Mouse (Mus musculus) stomach, embryonic 15.5 days (tissue): Measurements from ENCODE around the gene Brinp3. TPM values are rescaled to one million over a fixed set of nuclear protein-coding genes. Genes with fewer than 3 reads are reported as not detected.

Experiments
- ATAC-seq: fragments of 200-750 bp; cut with Nextera tagmentation; 2 replicates; pipeline ENCODE4 v1.8.0; 2017; ENCODE audit warnings: low read depth, moderate number of reproducible peaks, moderate TSS enrichment; ENCODE audit not compliant: insufficient read depth, low FRiP score
- H3K27ac ChIP-seq: fragments of 300-500 bp; sonication (generic); 2 replicates; pipeline ENCODE4 v1.5.1; 2015; ENCODE audit warnings: mild to moderate bottlenecking, inconsistent platforms
- H3K27me3 ChIP-seq: fragments of 300-500 bp; sonication (generic); replicated peaks from 2 replicates; pipeline ENCODE4 v1.6.1; 2015; ENCODE audit warnings: inconsistent platforms
- H3K36me3 ChIP-seq: fragments of 300-500 bp; sonication (generic); 2 replicates; pipeline ENCODE4 v1.6.1; 2015; ENCODE audit warnings: inconsistent platforms
- H3K4me1 ChIP-seq: fragments of 300-500 bp; sonication (generic); 2 replicates; pipeline ENCODE4 v1.6.1; 2015; ENCODE audit warnings: inconsistent platforms
- H3K4me2 ChIP-seq: fragments of 300-500 bp; sonication (generic); 2 replicates; pipeline ENCODE4 v1.6.1; 2015; ENCODE audit warnings: mild to moderate bottlenecking, inconsistent platforms
- H3K4me3 ChIP-seq: fragments of 300-500 bp; sonication (generic); replicated peaks from 2 replicates; pipeline ENCODE4 v1.5.1; 2015; ENCODE audit warnings: inconsistent platforms
- H3K9ac ChIP-seq: fragments of 300-500 bp; sonication (generic); 2 replicates; pipeline ENCODE4 v1.6.1; 2015; ENCODE audit warnings: inconsistent platforms
- H3K9me3 ChIP-seq: fragments of 300-500 bp; sonication (generic); 2 replicates; pipeline ENCODE4 v1.6.1; 2016; ENCODE audit warnings: inconsistent platforms
- WGBS: fragments of 180-500 bp; shearing (Covaris S2); methylation state at CpG from one replicate; pipeline ENCODE4 v1.1.7; 2015; 5-methylcytosine and 5-hydroxymethylcytosine counted together
- polyA plus RNA-seq: library from polyadenylated mRNA; unstranded; fragments of >200 nt; fragmentation: Nextera tagmentation; extraction: Ambion mirVana; gene quantifications from 2 replicates; pipeline ENCODE4 v1.2.1, GENCODE M21; 2015

Brinp3 gene
- polyA plus RNA-seq = 1.9 and 2.1 TPM in 2 replicates

DNA sequence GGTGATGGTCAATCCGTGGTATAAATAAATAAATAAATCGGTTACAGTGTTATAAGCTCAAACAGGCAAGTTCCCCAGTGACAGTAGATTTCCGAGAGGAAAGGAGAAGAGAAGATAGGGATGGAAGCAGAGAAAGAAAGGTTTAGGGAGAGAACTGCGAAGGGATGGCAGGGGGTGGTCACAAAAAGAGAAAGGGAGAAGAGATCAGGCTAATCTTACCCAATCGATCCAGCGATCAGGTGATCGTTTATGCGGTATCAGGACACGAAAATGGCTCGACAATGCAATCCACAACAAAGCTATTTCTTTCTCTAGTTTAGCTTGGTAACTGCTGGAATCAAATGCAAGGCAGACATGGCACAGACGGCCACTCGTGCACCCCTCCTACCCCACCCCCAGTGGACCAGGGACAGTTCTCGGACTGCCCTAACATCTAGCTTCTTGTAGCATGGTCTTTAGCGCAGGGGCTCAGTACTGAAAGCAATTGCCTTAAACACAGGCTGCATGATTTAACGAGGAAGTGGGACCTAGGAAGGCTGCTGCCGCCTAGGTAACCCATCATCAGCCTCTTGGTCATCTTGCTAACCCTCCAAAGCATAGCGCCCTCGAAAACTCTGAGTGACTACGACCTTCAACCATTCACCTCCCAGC is at the start of gene Brinp3:
TSS of gene Brinp3 (plus strand) at position 80 of the 651 bp plus-strand sequence.
- Histone ChIP-seq H3K9ac (no peak within 1 kb of the TSS), H3K36me3 (no peaks in the 10 kb centered on the region), H3K9me3 (no peaks in the 10 kb centered on the region), H3K4me1 (no peaks in the 10 kb centered on the region), H3K27me3 (peaks cover 6% of the 10 kb centered on the region; the same call in 1 of the 2 replicates), H3K4me3 (peak within 1 kb of the TSS; percentile 33), H3K4me2 (peak within 1 kb of the TSS; percentile 64), H3K27ac (no peak within 1 kb of the TSS)
- ATAC-seq = no peak
- WGBS = 2% methylated on average over 19 of the region's 19 CpGs

DNA sequence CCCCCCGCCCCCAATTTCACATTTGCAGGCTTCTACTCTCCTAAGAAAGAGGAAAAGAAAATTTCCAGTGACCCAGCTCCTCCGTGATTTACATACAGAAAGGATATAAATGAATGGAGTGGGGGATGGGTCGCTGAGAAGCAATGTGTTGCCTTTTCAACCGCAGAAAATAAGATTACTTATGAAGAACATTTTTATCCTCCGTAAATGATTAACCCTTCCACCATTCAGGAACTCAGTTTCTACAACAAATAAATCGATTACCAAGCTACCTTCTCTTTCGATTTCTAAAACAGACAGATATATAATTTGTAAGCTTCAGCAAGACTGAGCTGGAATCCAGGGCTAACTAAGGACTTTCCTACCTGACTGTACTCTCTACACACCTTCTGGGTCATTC is 339 bp upstream of the Brinp3 start:
- WGBS = 5% methylated on average over 7 of the region's 7 CpGs
- no peak for ATAC-seq

GRCm38 (mm10) chr1:146495386-146495785 is 826 bp downstream of the Brinp3 start:
- Histone ChIP-seq H3K4me3 (peak overlapping the region; percentile 33), H3K9me3 (no peaks in the 10 kb centered on the region), H3K27me3 (peaks cover 6% of the 10 kb centered on the region; the same call in 1 of the 2 replicates), H3K4me1 (no peaks in the 10 kb centered on the region), H3K9ac (no peak overlapping the region), H3K27ac (no peak overlapping the region), H3K36me3 (no peaks in the 10 kb centered on the region), H3K4me2 (peak overlapping the region; percentile 64)
- ATAC-seq = no peak
- WGBS = 6% methylated on average over 3 of the region's 3 CpGs

More for the DNA sequence above, 339 bp upstream of the Brinp3 start:
- H3K36me3 ChIP-seq = no peaks in the 10 kb centered on the region
- H3K4me1 ChIP-seq = no peaks in the 10 kb centered on the region
- H3K4me2 ChIP-seq = peak overlapping the region; percentile 64
- no peak overlapping the region for H3K27ac ChIP-seq
- H3K27me3 ChIP-seq = peaks cover 6% of the 10 kb centered on the region; the same call in 1 of the 2 replicates
- peak overlapping the region; percentile 33 for H3K4me3 ChIP-seq
- H3K9ac ChIP-seq = no peak overlapping the region
- no peaks in the 10 kb centered on the region for H3K9me3 ChIP-seq

GRCm38 (mm10) chr1:146497381-146498081 is 3.0 kb downstream of the Brinp3 start:
- Histone ChIP-seq H3K9ac (no peak overlapping the region), H3K36me3 (no peaks in the 10 kb centered on the region), H3K27ac (no peak overlapping the region), H3K9me3 (no peaks in the 10 kb centered on the region), H3K4me1 (no peaks in the 10 kb centered on the region), H3K27me3 (peaks cover 6% of the 10 kb centered on the region; the same call in 1 of the 2 replicates), H3K4me3 (peak overlapping the region; percentile 47), H3K4me2 (peak overlapping the region; percentile 93)
- ATAC-seq = peak; percentile 47; the same call in 1 of the 2 replicates
- under 1% methylated on average over 28 of the region's 28 CpGs for WGBS

- H3K9ac ChIP-seq = no peak overlapping the region
Observed at GRCm38 (mm10) chr1:146498085-146498779, 3.7 kb downstream of the Brinp3 start.

DNA sequence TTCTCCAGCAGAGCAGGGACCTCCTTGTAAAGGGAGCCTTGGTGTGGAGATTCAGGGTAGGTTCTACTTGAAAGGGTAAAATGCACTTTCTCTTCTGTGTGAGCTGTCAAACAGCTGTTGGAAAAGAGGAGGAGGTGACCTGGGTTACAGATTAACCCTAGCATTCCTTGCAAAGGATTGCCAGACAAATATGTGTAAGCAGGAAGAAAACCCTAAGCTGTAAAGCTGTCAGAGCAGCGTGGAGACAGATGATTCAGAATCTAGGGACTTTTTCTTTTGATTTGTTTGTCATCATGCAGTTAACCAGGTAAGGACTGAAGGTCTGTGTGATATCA is 4.2 kb downstream of the Brinp3 start:
- Histone ChIP-seq H3K4me1 (no peaks in the 10 kb centered on the region), H3K4me2 (peak overlapping the region; percentile 93), H3K27ac (no peak overlapping the region), H3K4me3 (peak overlapping the region; percentile 47), H3K27me3 (peaks cover 6% of the 10 kb centered on the region; the same call in 1 of the 2 replicates), H3K9me3 (no peaks in the 10 kb centered on the region), H3K9ac (no peak overlapping the region), H3K36me3 (no peaks in the 10 kb centered on the region)
- ATAC-seq = peak; percentile 35; the same call in 1 of the 2 replicates
- WGBS = 12% methylated on average over 1 of the region's 1 CpGs

More at GRCm38 (mm10) chr1:146498085-146498779, 3.7 kb downstream of the Brinp3 start:
- Histone ChIP-seq H3K4me2 (peak overlapping the region; percentile 93), H3K36me3 (no peaks in the 10 kb centered on the region), H3K9me3 (no peaks in the 10 kb centered on the region), H3K4me3 (peak overlapping the region; percentile 47), H3K4me1 (no peaks in the 10 kb centered on the region), H3K27ac (no peak overlapping the region), H3K27me3 (peaks cover 6% of the 10 kb centered on the region; the same call in 1 of the 2 replicates)
- 0 out of 2 replicates have a peak, but pooled peaks have one; percentile 43 for ATAC-seq
- 2% methylated on average over 16 of the region's 16 CpGs for WGBS

- WGBS = 63% methylated on average over 2 of the region's 2 CpGs
Observed at GRCm38 (mm10) chr1:146515377-146515776, 20.8 kb downstream of the Brinp3 start.

DNA sequence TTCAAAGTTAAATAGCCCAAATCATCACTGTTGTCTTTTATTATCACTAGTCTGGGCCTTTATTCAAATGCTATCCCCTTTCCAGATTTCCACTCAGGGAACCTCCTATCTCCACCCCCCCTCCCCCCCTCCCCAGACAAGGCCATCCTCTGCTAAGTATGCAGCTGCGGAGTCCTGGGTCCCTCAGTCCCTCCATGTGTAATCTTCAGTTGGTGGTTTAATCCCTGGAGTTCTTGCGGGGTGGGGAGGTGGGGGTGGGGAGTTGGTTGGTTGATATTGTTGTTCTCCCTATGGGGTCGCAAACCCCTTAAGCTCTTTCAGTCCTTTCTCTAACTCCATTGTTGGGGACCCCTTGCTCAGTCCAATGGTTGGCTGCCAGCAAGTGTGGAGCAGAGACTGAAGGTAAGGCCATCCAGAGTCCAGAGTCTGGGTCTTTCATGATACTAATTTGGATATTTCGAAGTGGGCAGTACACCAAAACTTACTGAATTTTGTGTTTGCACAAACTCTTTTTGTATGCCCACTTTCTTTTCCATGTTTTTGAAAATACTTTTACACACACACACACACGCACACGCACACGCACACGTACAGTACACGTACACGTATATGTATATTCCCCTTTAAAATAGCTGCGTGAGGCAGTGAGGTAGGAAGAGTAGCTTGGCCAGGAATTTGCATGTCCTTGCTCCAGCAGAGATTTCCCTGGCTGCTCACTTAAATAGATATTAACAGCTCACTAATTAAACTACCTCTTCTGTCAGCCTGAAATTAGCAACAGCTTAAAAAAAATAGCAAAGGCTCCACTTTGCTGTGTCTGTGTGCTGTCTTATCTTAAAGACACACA is 29.4 kb downstream of the Brinp3 start:
- no peak overlapping the region for H3K4me2 ChIP-seq
- no peak overlapping the region for H3K27ac ChIP-seq
- no peak overlapping the region for H3K4me3 ChIP-seq
- 74% methylated on average over 11 of the region's 11 CpGs for WGBS
- no peaks in the 10 kb centered on the region for H3K4me1 ChIP-seq
- no peaks in the 10 kb centered on the region for H3K27me3 ChIP-seq
- H3K9me3 ChIP-seq = no peaks in the 10 kb centered on the region
- no peak overlapping the region for H3K9ac ChIP-seq
- no peaks in the 10 kb centered on the region for H3K36me3 ChIP-seq
- no peak for ATAC-seq

More at GRCm38 (mm10) chr1:146515377-146515776, 20.8 kb downstream of the Brinp3 start:
- H3K27ac ChIP-seq = no peak overlapping the region
- H3K4me3 ChIP-seq = no peak overlapping the region
- no peak overlapping the region for H3K9ac ChIP-seq
- ATAC-seq = no peak
- H3K4me1 ChIP-seq = no peaks in the 10 kb centered on the region
- H3K9me3 ChIP-seq = no peaks in the 10 kb centered on the region
- no peak overlapping the region for H3K4me2 ChIP-seq
- H3K27me3 ChIP-seq = no peaks in the 10 kb centered on the region
- no peaks in the 10 kb centered on the region for H3K36me3 ChIP-seq

DNA sequence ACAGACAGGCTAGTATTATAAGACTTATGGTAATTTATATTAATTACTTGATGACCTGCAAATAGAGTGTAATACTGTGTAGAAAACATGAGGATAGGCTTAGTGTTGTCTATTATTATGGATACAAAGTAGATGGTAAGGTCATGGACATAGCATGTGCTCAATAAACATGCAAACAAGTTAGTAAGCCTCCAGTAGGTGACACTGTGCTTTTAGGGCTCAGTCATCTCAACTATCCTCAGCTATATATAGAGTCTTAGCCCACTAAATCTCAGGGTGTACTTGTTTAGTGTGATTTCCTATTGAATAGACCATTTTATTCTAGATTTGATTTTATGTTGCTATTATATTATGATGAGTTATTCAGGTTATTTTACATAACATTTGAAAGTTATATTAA is 34.0 kb downstream of the Brinp3 start:
- ATAC-seq = no peak
- no peaks in the 10 kb centered on the region for H3K27me3 ChIP-seq
- H3K27ac ChIP-seq = no peak overlapping the region
- H3K4me3 ChIP-seq = no peak overlapping the region
- H3K4me1 ChIP-seq = no peaks in the 10 kb centered on the region
- no peak overlapping the region for H3K4me2 ChIP-seq
- H3K9me3 ChIP-seq = no peaks in the 10 kb centered on the region
- H3K9ac ChIP-seq = no peak overlapping the region
- H3K36me3 ChIP-seq = no peaks in the 10 kb centered on the region

- no peak overlapping the region for H3K4me3 ChIP-seq
- H3K9ac ChIP-seq = no peak overlapping the region
- no peak for ATAC-seq
- no peaks in the 10 kb centered on the region for H3K9me3 ChIP-seq
- H3K4me2 ChIP-seq = no peak overlapping the region
- no peaks in the 10 kb centered on the region for H3K36me3 ChIP-seq
- no peaks in the 10 kb centered on the region for H3K27me3 ChIP-seq
- H3K4me1 ChIP-seq = no peaks in the 10 kb centered on the region
- WGBS = 78% methylated on average over 2 of the region's 2 CpGs
- H3K27ac ChIP-seq = no peak overlapping the region
Observed at GRCm38 (mm10) chr1:146546847-146547428, 52.4 kb downstream of the Brinp3 start.

DNA sequence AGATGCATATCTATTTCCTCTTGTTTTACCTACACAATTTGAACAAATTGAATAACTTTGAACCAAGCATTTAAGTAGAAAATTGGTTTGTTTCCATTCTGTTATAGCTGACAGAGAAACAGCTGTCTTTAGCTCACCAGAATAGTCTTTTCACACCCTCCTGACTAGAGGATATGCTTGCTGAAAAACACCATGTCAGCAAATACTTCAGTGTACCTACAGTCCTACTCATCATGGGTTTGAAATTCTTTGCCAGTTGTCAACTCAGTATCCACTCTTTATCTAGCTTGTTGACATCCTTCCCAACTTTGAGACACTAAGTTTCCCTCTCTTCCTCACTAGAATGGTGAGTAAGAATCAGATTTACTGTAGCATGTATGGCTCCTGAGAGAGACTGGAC is 62.4 kb downstream of the Brinp3 start:
- no peak overlapping the region for H3K9ac ChIP-seq
- no peak for ATAC-seq
- H3K36me3 ChIP-seq = no peaks in the 10 kb centered on the region
- no peaks in the 10 kb centered on the region for H3K9me3 ChIP-seq
- no peak overlapping the region for H3K4me3 ChIP-seq
- H3K27me3 ChIP-seq = no peaks in the 10 kb centered on the region
- no peak overlapping the region for H3K27ac ChIP-seq
- H3K4me1 ChIP-seq = no peaks in the 10 kb centered on the region
- H3K4me2 ChIP-seq = no peak overlapping the region
